Mouse (Mus musculus): Measurements from ENCODE around the gene Thy1. TPM values are rescaled to one million over a fixed set of nuclear protein-coding genes. Genes with fewer than 3 reads are reported as not detected.

The Thy1 gene
- polyA plus RNA-seq, 1 experiment from 2014 or later: 0.38 TPM

DNA sequence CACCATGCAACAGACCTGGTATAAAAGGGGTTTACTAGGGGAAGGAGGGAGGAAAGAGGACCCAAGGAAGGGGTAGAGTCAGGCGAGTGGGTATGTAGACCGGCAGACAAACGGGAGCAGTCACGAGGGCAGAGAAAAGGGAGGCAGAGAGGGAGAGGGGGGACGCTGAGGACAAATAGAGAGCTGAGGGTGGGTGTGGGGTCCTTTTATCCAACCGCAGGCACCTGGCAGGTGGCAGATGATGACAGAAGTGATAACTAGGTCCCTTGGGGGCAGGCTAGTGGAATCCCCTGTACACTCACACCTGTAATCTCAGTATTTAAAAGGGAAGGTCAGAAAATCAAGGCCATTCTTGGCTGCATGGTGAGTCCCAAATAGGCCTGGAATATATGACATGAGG lies 31.0 kb upstream of the Thy1 start:
- 63% methylated on average over 6 of the region's 6 CpGs for WGBS (ENCODE audit: insufficient replicate concordance)
- ATAC-seq (ENCODE audit: low read depth): no peak
- no peak overlapping the region for H3K9ac ChIP-seq (ENCODE audit: low read depth, low read length)
- no peaks in the 10 kb centered on the region for H3K36me3 ChIP-seq (ENCODE audit: control insufficient read depth, insufficient read depth)
- no peaks in the 10 kb centered on the region for H3K9me3 ChIP-seq (replicated peaks; ENCODE audit: control insufficient read depth, low read length)
- H3K4me1 ChIP-seq (ENCODE audit: control insufficient read depth, low read depth, low read length): no peaks in the 10 kb centered on the region
- H3K4me3 ChIP-seq (ENCODE audit: low read depth, low read length): no peak overlapping the region
- H3K27me3 ChIP-seq (ENCODE audit: control insufficient read depth, insufficient read depth, low read depth, low read length): no peaks in the 10 kb centered on the region
- no peak overlapping the region for H3K4me2 ChIP-seq (ENCODE audit: low read depth, low read length)
- H3K27ac ChIP-seq (ENCODE audit: low read length): no peak overlapping the region

DNA sequence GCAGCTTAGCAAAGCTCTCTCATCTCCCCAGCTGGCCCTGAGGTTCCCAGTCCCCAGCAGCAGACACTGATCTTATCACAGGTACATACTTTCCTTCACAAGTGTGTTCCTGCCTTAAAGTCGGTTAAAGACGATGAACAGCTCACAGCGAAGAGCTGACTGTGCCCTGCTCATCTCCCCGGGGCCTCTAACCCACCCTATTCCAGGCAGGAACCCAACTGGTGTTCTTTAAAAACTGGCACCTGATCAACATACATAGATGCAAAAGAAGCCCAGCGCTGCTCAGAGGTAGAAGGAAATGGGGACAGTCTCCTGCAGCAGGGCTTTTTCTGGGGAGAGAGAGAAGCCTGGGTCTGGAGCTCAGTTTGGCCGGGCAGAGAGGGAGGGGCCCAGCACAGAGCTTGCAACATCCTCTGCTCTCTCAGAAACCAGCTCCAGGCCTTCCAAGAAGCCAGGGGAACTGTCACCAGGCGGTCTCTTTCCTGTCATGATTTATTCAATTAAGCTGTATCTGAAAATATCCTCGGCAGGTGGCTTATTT lies 30.4 kb upstream of the Thy1 start:
- no peak overlapping the region for H3K4me3 ChIP-seq (ENCODE audit: low read depth, low read length)
- H3K9me3 ChIP-seq (replicated peaks; ENCODE audit: control insufficient read depth, low read length): no peaks in the 10 kb centered on the region
- H3K27me3 ChIP-seq (ENCODE audit: control insufficient read depth, insufficient read depth, low read depth, low read length): no peaks in the 10 kb centered on the region
- no peak overlapping the region for H3K4me2 ChIP-seq (ENCODE audit: low read depth, low read length)
- no peak overlapping the region for H3K27ac ChIP-seq (ENCODE audit: low read length)
- no peak overlapping the region for H3K9ac ChIP-seq (ENCODE audit: low read depth, low read length)
- WGBS (ENCODE audit: insufficient replicate concordance): 16% methylated on average over 8 of the region's 8 CpGs
- no peak for ATAC-seq (ENCODE audit: low read depth)
- no peaks in the 10 kb centered on the region for H3K36me3 ChIP-seq (ENCODE audit: control insufficient read depth, insufficient read depth)
- H3K4me1 ChIP-seq (ENCODE audit: control insufficient read depth, low read depth, low read length): no peaks in the 10 kb centered on the region

DNA sequence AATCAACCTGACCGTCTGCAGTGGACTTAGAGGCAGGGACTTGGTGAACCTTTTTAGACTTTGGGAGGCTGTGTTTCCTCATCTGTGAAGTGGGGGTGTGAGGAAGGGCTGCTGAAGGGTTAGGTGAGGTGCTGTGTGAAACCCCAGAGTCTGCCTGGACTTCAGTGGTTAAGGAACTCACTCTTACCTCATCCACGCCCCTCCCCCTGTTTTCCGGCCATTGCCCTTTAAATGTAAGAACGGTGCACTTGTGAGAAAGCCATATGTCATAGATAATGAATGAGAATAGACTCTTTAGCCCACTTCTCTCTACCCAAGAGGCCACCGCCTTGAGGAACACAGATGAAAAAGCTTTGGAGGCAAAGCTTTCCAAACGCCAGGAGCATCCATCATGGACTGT lies 29.4 kb upstream of the Thy1 start:
- WGBS (ENCODE audit: insufficient replicate concordance): 28% methylated on average over 6 of the region's 6 CpGs

DNA sequence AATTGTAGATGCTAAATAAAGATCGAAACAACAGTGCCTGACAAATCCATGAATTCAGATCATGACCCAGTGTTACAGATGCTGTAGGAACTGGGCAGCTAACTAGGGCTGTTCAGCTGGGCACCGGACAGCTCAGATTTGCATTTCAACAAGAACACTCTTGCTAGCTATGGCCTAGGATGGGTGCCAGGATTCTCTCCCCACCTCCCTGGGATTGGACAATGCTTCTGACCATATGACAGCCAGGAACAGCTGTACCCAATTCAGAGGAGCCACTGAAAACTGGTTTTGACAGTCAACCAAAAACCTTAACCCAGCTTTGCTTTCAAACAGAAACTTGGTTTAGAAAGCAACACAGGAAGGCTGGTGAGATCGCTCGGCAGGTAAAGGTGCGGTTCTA lies 26.9 kb upstream of the Thy1 start:
- Histone ChIP-seq H3K9ac (ENCODE audit: low read depth, low read length) (no peak overlapping the region), H3K27me3 (ENCODE audit: control insufficient read depth, insufficient read depth, low read depth, low read length) (no peaks in the 10 kb centered on the region), H3K9me3 (replicated peaks; ENCODE audit: control insufficient read depth, low read length) (no peaks in the 10 kb centered on the region), H3K4me3 (ENCODE audit: low read depth, low read length) (no peak overlapping the region), H3K27ac (ENCODE audit: low read length) (no peak overlapping the region), H3K4me2 (ENCODE audit: low read depth, low read length) (no peak overlapping the region), H3K36me3 (ENCODE audit: control insufficient read depth, insufficient read depth) (no peaks in the 10 kb centered on the region), H3K4me1 (ENCODE audit: control insufficient read depth, low read depth, low read length) (no peaks in the 10 kb centered on the region)
- no peak for ATAC-seq (ENCODE audit: low read depth)
- WGBS (ENCODE audit: insufficient replicate concordance): 67% methylated on average over 5 of the region's 5 CpGs

More for the DNA sequence above, 29.4 kb upstream of the Thy1 start:
- H3K9me3 ChIP-seq (replicated peaks; ENCODE audit: control insufficient read depth, low read length): no peaks in the 10 kb centered on the region
- H3K4me3 ChIP-seq (ENCODE audit: low read depth, low read length): no peak overlapping the region
- H3K4me1 ChIP-seq (ENCODE audit: control insufficient read depth, low read depth, low read length): no peaks in the 10 kb centered on the region
- no peaks in the 10 kb centered on the region for H3K27me3 ChIP-seq (ENCODE audit: control insufficient read depth, insufficient read depth, low read depth, low read length)
- no peak overlapping the region for H3K9ac ChIP-seq (ENCODE audit: low read depth, low read length)
- H3K4me2 ChIP-seq (ENCODE audit: low read depth, low read length): no peak overlapping the region
- no peak for ATAC-seq (ENCODE audit: low read depth)
- H3K27ac ChIP-seq (ENCODE audit: low read length): no peak overlapping the region
- no peaks in the 10 kb centered on the region for H3K36me3 ChIP-seq (ENCODE audit: control insufficient read depth, insufficient read depth)

DNA sequence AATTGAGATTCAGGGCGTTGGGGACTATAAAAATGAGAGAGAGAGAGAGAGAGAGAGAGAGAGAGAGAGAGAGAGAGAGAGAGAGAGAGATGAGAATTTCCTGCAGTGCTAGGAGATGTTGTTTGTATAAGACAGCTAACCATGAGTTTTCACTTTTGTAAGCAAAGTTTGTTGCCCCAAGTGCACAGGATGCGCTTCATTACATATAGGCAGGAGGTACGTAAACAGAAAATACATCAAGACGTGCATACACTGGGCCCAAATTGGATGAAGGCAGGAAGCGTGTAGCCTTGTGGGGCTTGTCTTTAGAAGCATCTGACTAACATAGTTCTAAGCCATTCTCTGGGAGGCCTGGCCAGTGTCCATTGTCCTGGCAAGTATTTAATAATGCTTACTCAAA lies 25.3 kb upstream of the Thy1 start:
- Histone ChIP-seq H3K4me1 (ENCODE audit: control insufficient read depth, low read depth, low read length) (no peaks in the 10 kb centered on the region), H3K9me3 (replicated peaks; ENCODE audit: control insufficient read depth, low read length) (no peaks in the 10 kb centered on the region), H3K9ac (ENCODE audit: low read depth, low read length) (no peak overlapping the region), H3K27ac (ENCODE audit: low read length) (no peak overlapping the region), H3K4me3 (ENCODE audit: low read depth, low read length) (no peak overlapping the region), H3K27me3 (ENCODE audit: control insufficient read depth, insufficient read depth, low read depth, low read length) (no peaks in the 10 kb centered on the region), H3K36me3 (ENCODE audit: control insufficient read depth, insufficient read depth) (no peaks in the 10 kb centered on the region), H3K4me2 (ENCODE audit: low read depth, low read length) (no peak overlapping the region)
- ATAC-seq (ENCODE audit: low read depth): no peak
- WGBS (ENCODE audit: insufficient replicate concordance): 58% methylated on average over 5 of the region's 5 CpGs

DNA sequence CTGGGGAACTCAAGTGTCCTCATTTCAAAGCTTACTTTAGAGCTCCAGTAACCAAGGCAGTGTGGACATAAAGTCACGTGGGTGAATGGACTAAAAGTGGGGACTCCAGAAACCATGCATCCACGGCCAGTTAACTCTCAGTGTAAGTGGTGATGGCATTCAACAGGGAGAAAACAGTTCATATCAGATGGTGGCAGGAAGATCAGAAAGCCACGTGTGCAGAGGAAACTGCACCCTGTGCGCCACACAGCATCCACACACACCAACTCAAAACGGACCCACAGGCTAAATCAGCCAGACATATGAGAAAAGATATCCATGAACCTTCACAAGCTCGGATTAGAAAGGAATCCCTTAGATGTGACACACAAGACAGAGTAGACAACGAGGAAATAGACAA lies 23.2 kb upstream of the Thy1 start:
- H3K27ac ChIP-seq (ENCODE audit: low read length): no peak overlapping the region
- no peaks in the 10 kb centered on the region for H3K9me3 ChIP-seq (replicated peaks; ENCODE audit: control insufficient read depth, low read length)
- no peak overlapping the region for H3K4me2 ChIP-seq (ENCODE audit: low read depth, low read length)
- H3K4me3 ChIP-seq (ENCODE audit: low read depth, low read length): no peak overlapping the region
- ATAC-seq (ENCODE audit: low read depth): no peak
- no peak overlapping the region for H3K9ac ChIP-seq (ENCODE audit: low read depth, low read length)
- H3K27me3 ChIP-seq (ENCODE audit: control insufficient read depth, insufficient read depth, low read depth, low read length): no peaks in the 10 kb centered on the region
- H3K36me3 ChIP-seq (ENCODE audit: control insufficient read depth, insufficient read depth): no peaks in the 10 kb centered on the region
- 51% methylated on average over 7 of the region's 7 CpGs for WGBS (ENCODE audit: insufficient replicate concordance)
- H3K4me1 ChIP-seq (ENCODE audit: control insufficient read depth, low read depth, low read length): no peaks in the 10 kb centered on the region

DNA sequence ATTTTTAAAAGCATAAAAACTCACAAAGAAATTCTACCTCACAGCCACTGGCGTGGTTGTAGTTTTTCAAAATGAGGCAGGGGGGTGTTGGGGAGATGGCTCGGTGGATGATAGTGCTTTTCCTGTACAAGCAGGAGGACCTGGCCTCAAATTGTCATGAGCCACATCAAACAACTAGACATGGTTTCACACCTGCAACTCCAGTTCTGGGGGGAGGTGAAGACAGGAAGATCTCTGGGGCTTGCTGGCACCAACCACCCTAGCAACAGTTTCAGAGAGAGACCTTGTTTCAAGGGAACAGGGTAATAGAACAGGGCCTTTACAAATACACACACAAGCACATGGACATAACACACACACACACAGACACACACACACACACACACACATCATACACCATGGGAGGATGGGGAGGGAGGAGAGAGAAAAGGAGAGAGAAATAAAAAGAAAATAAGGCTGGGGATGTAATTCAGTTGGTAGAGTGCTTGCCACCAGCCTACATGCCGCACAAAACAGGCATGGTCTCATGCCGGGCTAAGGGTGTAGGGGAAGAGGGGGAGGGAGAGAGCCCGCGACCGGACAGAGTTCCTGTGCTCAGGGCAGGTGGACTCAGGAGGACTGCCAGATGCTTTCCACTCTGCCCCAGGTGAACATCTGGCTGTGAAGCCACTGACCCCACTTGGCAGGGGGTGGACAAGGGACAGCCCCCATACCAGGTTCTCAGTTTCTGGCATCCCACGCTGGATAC lies 20.9 kb upstream of the Thy1 start:
- no peaks in the 10 kb centered on the region for H3K36me3 ChIP-seq (ENCODE audit: control insufficient read depth, insufficient read depth)
- H3K27me3 ChIP-seq (ENCODE audit: control insufficient read depth, insufficient read depth, low read depth, low read length): no peaks in the 10 kb centered on the region
- H3K9me3 ChIP-seq (replicated peaks; ENCODE audit: control insufficient read depth, low read length): no peaks in the 10 kb centered on the region
- H3K9ac ChIP-seq (ENCODE audit: low read depth, low read length): no peak overlapping the region
- 58% methylated on average over 8 of the region's 8 CpGs for WGBS (ENCODE audit: insufficient replicate concordance)
- H3K4me3 ChIP-seq (ENCODE audit: low read depth, low read length): no peak overlapping the region
- no peak for ATAC-seq (ENCODE audit: low read depth)
- no peaks in the 10 kb centered on the region for H3K4me1 ChIP-seq (ENCODE audit: control insufficient read depth, low read depth, low read length)
- no peak overlapping the region for H3K4me2 ChIP-seq (ENCODE audit: low read depth, low read length)
- no peak overlapping the region for H3K27ac ChIP-seq (ENCODE audit: low read length)

DNA sequence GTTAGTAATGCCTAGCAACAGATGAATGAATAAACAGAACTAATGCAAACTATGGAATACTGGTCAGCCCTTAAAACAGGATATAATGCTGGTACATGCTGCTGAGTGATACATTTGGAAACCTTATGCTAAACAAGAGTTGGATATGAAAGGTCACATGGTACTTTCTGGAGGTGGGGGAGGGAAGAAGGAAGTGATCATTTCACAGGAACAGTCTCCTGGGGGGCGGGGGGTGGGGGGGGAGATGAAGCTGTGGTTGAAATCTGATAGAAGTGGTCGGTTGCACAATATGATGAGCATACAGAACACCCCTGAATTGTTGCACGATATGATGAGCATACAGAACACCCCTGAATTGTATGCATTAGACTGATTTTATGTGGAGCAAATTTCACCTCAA lies 19.1 kb upstream of the Thy1 start:
- Histone ChIP-seq H3K27ac (ENCODE audit: low read length) (no peak overlapping the region), H3K36me3 (ENCODE audit: control insufficient read depth, insufficient read depth) (no peaks in the 10 kb centered on the region), H3K9me3 (replicated peaks; ENCODE audit: control insufficient read depth, low read length) (no peaks in the 10 kb centered on the region), H3K4me3 (ENCODE audit: low read depth, low read length) (no peak overlapping the region), H3K9ac (ENCODE audit: low read depth, low read length) (no peak overlapping the region), H3K4me1 (ENCODE audit: control insufficient read depth, low read depth, low read length) (no peaks in the 10 kb centered on the region), H3K27me3 (ENCODE audit: control insufficient read depth, insufficient read depth, low read depth, low read length) (no peaks in the 10 kb centered on the region), H3K4me2 (ENCODE audit: low read depth, low read length) (no peak overlapping the region)
- 44% methylated on average over 3 of the region's 3 CpGs for WGBS (ENCODE audit: insufficient replicate concordance)
- no peak for ATAC-seq (ENCODE audit: low read depth)

DNA sequence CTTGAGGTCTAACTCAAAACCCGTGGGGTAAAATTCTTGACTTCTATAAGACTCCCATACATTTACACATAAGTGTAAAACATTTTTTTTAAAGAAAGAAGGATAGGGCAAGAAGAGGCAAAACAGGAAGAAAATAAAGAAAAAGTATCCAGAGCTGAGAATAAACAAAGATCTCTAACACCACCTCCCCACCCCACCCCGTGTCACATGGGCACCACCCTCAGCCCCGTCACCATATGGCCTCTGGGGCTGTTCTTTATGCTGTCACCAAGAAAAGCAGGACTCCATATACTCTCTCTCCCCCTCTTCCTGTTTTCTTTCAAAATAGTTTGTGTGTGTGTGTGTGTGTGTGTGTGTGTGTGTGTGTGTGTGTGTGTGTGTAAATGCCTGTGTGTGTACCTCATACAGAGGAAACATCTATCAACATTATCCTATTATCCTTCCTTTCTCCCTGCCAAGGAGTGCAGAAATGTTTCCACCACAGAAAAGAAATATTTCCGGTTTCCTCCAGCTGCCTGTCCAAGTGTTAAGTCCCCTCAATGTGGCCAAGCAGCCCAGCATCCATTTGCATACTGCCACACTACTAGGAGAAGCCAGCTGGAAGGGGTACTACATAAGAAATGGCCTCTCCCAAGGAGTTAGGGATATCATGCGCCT lies 13.5 kb upstream of the Thy1 start:
- no peaks in the 10 kb centered on the region for H3K9me3 ChIP-seq (replicated peaks; ENCODE audit: control insufficient read depth, low read length)
- H3K27me3 ChIP-seq (ENCODE audit: control insufficient read depth, insufficient read depth, low read depth, low read length): no peaks in the 10 kb centered on the region
- H3K27ac ChIP-seq (ENCODE audit: low read length): no peak overlapping the region
- H3K4me1 ChIP-seq (ENCODE audit: control insufficient read depth, low read depth, low read length): no peaks in the 10 kb centered on the region
- no peaks in the 10 kb centered on the region for H3K36me3 ChIP-seq (ENCODE audit: control insufficient read depth, insufficient read depth)
- no peak overlapping the region for H3K4me3 ChIP-seq (ENCODE audit: low read depth, low read length)
- H3K4me2 ChIP-seq (ENCODE audit: low read depth, low read length): no peak overlapping the region
- 25% methylated on average over 5 of the region's 5 CpGs for WGBS (ENCODE audit: insufficient replicate concordance)
- H3K9ac ChIP-seq (ENCODE audit: low read depth, low read length): no peak overlapping the region
- no peak for ATAC-seq (ENCODE audit: low read depth)
